22 mouse cellular contexts compared by ENCODE assay signal in the genomic region with DNA sequence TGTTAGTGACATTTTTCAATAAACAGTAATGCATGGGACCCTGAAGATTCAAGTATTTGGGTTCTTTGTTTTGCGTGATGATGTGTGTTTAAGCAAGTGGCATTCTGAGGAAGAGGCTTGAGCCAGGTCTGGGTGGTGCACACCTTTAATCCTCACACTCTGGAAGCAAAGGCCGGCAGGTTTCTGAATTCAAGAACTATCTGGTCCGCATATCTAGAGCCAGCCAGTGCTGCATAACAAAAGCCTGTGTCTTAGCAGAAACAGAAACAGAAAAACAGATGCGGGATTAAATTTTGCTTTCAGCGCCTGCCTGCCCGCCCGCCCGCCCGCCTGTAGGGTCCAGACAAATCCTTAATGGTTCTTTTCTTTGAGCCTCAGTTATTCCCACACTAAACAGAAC.
"Had no signal": no experiment of that assay in that cellular context is flagged by ENCODE, and none has a peak within 500 bp of the region (broad histone marks: within the 10 kb centered on the region; RNA-seq: fewer than 3 reads in every experiment).

No protein-coding gene starts in this region.

- H3K27ac ChIP-seq: heart, embryonic 10.5 days; hindbrain, embryonic 10.5 days; hindbrain, embryonic 12.5 days; hindbrain, embryonic 14.5 days; intestine, embryonic 15.5 days; layer of hippocampus, adult 2 months; left cerebral cortex, adult 2 months; limb, embryonic 10.5 days; limb, embryonic 12.5 days; liver, embryonic 13.5 days; liver, embryonic 15.5 days had no signal

- H3K4me1 ChIP-seq: liver, embryonic 13.5 days had no signal

- DNase-seq: gastrocnemius, postnatal 25 days; heart, adult 18-20 months; heart, postnatal 10 days; heart, postnatal 4 days; kidney, adult 18-20 months; kidney, adult 8-10 months; kidney, postnatal 10 days; kidney, postnatal 25 days; kidney, postnatal 4 days; liver; liver, embryonic 13.5 days had no signal

- H3K4me3 ChIP-seq: heart, embryonic 10.5 days; heart, embryonic 12.5 days; hindbrain, embryonic 10.5 days; hindbrain, embryonic 12.5 days; intestine, embryonic 15.5 days; layer of hippocampus, adult 2 months; left cerebral cortex, adult 2 months; limb, embryonic 10.5 days; limb, embryonic 12.5 days; liver, embryonic 13.5 days; liver, embryonic 15.5 days had no signal
